Mouse (Mus musculus): ENCODE results near the gene Snapc3.
"Not testable (repeated sequence)": the region's sequence is repeated elsewhere in the genome, so short reads cannot be mapped to it uniquely, and the experiment has no call there.

Snapc3 gene

GRCm38 (mm10) chr4:83417820-83418186, 279 bp downstream of the Snapc3 start:
- DNase-seq (ENCODE audit: low spot score): no peak

GRCm38 (mm10) chr4:83418781-83419180, 1.3 kb downstream of the Snapc3 start:
- no peak for DNase-seq (ENCODE audit: low spot score)

- DNase-seq (ENCODE audit: low spot score): no peak
These were observed 6.1 kb downstream of the Snapc3 start for GRCm38 (mm10) chr4:83423641-83424040.

- no peak for DNase-seq (ENCODE audit: low spot score)
These were observed 7.6 kb downstream of the Snapc3 start for GRCm38 (mm10) chr4:83425119-83425518.

- DNase-seq (ENCODE audit: low spot score): no peak
These were observed 9.6 kb downstream of the Snapc3 start for GRCm38 (mm10) chr4:83427141-83427540.

- DNase-seq (ENCODE audit: low spot score): no peak
These were observed 10.2 kb downstream of the Snapc3 start for GRCm38 (mm10) chr4:83427696-83428095.

- DNase-seq (ENCODE audit: low spot score): no peak
These were observed 11.3 kb downstream of the Snapc3 start for GRCm38 (mm10) chr4:83428845-83429244.

GRCm38 (mm10) chr4:83431950-83432349, 14.4 kb downstream of the Snapc3 start:
- DNase-seq (ENCODE audit: low spot score): no peak

GRCm38 (mm10) chr4:83432901-83433300, 15.4 kb downstream of the Snapc3 start:
- no peak for DNase-seq (ENCODE audit: low spot score)

- DNase-seq (ENCODE audit: low spot score): no peak
These were observed 18.9 kb downstream of the Snapc3 start for GRCm38 (mm10) chr4:83436375-83436774.

- no peak for DNase-seq (ENCODE audit: low spot score)
These were observed 20.6 kb downstream of the Snapc3 start for GRCm38 (mm10) chr4:83438116-83438515.

- DNase-seq (ENCODE audit: low spot score): no peak
These were observed 21.5 kb downstream of the Snapc3 start for GRCm38 (mm10) chr4:83439045-83439444.

GRCm38 (mm10) chr4:83441050-83441449, 23.5 kb downstream of the Snapc3 start:
- DNase-seq (ENCODE audit: low spot score): no peak

GRCm38 (mm10) chr4:83450785-83451184, 33.3 kb downstream of the Snapc3 start:
- no peak for DNase-seq (ENCODE audit: low spot score)

- no peak for DNase-seq (ENCODE audit: low spot score)
These were observed 42.6 kb downstream of the Snapc3 start for GRCm38 (mm10) chr4:83460106-83460505.

- DNase-seq (ENCODE audit: low spot score): no peak
These were observed 47.3 kb downstream of the Snapc3 start for GRCm38 (mm10) chr4:83464827-83465226.

GRCm38 (mm10) chr4:83467615-83468014, 50.1 kb downstream of the Snapc3 start:
- no peak for DNase-seq (ENCODE audit: low spot score)

- no peak for DNase-seq (ENCODE audit: low spot score)
These were observed 50.7 kb downstream of the Snapc3 start for GRCm38 (mm10) chr4:83468208-83468607.

GRCm38 (mm10) chr4:83485250-83485649, 67.7 kb downstream of the Snapc3 start:
- DNase-seq (ENCODE audit: low spot score): no peak

- DNase-seq (ENCODE audit: low spot score): peak; percentile 44
These were observed 68.2 kb downstream of the Snapc3 start for GRCm38 (mm10) chr4:83485735-83486116.

GRCm38 (mm10) chr4:83486117-83486901, 68.8 kb downstream of the Snapc3 start, which contains the start of gene Psip1:
Gene Psip1 (minus strand): TSS chr4:83486459.
- peak; percentile 80 for DNase-seq (ENCODE audit: low spot score)

GRCm38 (mm10) chr4:83489121-83489520, 71.6 kb downstream of the Snapc3 start:
- DNase-seq (ENCODE audit: low spot score): no peak

GRCm38 (mm10) chr4:83493112-83493511, 75.6 kb downstream of the Snapc3 start:
- no peak for DNase-seq (ENCODE audit: low spot score)

GRCm38 (mm10) chr4:83497013-83497412, 79.5 kb downstream of the Snapc3 start:
- DNase-seq (ENCODE audit: low spot score): not testable (repeated sequence)
